Mouse (Mus musculus) embryo, embryonic 10.5 days (tissue): ENCODE data around the gene Zfp408.
"Not testable (repeated sequence)": the region's sequence is repeated elsewhere in the genome, so short reads cannot be mapped to it uniquely, and the experiment has no call there.

ENCODE experiments used
- DNase-seq: peaks from one replicate; pipeline ENCODE4 v3.0.0-alpha.2; 2015; ENCODE audit warnings: low spot score

The Zfp408 gene

DNA sequence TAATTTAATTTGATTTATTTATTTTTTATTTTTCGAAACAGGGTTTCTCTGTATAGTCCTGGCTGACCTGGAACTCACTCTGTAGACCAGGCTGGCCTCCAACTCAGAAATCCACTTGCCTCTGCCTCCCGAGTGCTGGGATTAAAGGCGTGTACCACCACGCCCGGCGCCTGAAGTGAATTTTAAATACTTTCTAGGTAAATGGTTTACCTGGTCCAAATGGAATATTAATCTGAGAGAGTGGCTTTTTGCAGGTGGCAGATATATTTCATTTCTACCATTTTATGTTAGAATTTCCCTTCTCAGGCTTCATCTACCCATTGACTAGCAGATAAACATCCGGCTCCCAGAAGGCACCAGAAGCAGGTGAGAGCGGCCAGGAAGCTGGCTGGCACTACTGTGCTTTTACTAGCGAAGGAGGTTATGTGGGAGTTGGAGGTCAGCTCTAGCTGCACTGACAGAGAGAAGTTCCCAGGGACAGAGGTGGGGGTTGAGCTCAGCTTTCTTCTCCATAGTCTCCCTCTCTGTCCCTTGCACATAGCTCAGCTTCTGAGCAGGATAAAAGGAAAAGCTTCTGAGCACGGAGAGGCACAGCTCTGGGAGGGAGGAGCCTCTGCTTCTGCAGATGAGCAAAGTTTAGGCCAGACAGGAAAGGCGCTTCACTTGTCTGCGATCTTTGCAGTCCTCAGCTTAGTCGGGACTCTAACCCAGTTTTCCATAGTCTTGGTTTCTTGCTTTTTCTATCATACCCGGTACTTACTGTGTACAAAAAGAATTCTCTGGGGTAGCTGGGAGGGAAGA is 2.1 kb upstream of the Zfp408 start:
- no peak for DNase-seq

DNA sequence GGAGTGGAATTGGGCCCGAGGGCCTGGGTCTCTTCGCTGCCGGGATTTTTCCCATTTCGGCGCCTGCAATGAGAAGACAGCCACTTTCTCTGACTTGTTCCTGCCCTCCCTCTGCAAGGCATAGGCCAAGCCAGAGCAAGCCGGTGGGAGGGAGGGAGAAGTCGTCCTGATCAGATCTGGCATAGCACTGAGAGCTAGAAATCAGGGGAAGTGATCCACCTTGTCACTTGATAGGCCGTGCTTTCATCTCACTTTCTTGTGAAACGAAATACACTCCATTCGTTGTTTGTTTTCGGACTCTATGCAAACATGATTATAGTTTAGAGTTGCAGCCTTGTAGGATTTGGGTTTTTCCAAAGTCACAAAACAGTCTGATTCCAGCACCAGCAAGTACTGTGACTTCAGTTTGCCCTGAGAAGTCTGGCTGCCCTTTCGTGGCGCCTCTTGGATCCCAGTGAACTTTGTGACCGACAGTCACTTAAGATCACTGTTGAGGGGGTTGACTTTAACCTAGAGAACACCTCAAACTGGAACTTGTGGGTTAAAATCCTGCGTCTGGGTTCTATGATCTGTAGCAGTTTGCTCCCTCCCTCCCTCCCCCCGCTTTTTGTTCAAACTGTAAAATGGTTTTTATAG is 887 bp upstream of the Zfp408 start:
- DNase-seq: no peak

DNA sequence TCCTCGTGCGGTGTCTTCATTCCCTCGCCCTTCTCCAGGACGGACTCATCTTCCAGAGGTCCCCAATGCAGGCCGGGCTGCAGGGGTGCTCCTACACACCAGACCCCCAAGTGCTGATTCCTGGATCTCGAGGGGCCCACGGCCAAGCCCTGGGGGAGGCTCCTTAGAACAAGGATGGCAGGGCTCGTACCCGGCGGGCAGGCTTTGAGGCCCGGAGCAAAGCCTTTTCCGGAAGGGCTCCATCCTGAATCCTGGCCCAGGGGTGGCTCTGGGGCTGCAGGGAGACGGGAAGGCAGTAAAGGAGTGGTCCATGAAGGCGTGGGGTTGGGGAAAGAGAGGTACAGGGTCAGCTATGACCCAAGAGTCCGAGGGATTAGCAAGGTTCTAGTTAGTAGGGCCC is 439 bp downstream of the Zfp408 start:
- DNase-seq: no peak

DNA sequence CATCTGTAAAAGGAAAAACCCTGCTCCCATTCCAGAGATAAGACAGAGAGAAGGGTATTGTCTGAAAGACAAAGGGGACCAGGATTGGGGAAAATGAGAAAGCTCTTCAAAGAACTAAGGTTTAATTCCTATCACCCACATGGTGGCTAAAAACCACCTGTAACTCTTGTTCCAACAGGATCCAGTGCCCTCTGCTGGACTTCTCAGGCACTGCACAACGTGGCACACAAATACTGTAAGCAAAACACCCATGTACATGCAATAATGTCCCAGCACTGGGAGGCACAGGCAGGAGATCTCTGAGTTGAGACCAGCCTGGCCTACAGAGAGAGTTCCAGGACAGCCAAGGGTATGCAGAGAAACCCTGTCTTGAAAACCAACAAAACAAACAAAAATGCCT is 2.9 kb downstream of the Zfp408 start:
- DNase-seq: peak; percentile 75

DNA sequence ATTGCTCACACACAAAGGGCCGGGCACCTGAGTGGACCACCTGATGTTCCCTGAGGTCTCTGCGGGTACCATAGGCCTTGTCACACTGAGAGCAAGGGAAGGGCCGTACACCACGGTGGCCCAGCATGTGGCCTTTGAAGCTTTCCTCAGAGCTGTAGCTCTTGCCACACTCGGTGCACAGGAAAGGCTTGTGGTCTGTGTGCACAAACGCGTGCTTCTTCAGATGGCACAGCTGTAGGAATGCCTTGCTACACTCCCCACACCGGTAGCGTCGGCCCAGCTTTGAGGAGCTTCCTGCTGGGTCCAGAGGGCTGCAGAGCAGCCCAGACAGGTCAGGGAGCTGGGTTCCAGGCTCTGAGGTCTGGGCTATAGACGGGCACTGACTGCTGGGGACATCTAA is 3.8 kb downstream of the Zfp408 start:
- DNase-seq: no peak

DNA sequence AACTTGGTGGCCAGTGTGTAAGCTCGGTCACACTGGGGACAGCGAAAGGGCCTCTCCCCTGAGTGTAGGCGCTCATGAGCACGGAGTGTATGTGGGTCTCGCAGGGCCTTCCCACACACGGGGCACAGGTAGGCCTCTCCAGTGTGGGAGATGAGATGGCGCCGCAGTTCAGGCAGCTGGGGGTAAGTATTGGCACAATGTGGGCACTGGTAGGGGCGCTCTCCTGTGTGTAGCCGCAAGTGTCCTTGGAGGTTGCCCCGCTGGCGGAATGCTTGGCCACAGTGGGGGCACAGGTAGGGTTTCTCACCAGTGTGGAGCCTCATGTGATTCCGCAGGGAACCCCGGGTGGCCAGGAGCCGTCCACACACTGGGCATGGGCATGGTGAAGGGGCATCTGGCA is 4.2 kb downstream of the Zfp408 start:
- no peak for DNase-seq

DNA sequence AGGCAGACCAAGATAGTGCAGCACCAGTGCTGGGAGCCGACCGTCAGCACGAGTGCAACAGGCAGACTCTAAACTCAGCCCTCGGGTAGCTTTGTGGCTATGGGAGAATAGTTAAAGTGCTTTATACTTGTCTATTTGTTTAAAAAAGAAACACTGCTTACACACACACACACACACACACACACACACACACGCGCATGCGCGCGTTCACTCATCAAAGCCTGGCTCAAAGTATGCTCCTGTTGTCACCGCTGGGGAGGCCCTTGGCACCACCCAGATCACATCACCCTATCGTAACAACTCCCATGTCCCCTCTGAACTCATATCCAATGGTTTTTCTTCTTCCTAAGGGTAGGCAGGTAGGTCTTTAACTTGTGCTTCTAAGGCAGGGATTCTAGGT is 5.6 kb downstream of the Zfp408 start:
- no peak for DNase-seq

DNA sequence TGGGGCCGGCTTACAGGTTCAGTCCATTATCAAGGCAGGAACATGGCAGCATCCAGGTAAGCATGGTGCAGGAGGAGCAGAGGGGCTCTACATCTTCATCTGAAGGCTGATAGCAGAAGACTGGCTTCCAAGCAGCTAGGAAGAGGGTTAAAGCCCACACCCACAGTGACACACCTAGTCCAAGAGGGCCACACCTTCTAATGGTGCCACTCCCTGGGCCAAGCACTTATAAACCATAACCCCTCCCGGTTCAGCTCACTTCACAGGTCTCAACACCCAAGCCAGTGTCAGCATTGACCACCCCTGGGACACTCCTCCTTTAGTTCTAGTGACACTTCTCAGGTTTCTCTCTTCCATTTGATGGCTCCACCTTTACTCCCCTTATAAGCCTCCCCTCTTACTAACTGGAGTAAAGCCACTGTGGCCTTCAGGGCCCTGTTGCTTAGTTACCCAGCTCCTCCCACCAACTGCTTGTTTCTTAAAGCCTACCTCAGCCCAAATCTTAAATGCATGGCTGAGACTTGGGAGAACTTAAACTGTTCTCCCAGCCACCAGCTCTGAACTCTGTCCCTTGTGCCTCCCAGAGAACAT is 6.7 kb downstream of the Zfp408 start:
- DNase-seq: no peak

DNA sequence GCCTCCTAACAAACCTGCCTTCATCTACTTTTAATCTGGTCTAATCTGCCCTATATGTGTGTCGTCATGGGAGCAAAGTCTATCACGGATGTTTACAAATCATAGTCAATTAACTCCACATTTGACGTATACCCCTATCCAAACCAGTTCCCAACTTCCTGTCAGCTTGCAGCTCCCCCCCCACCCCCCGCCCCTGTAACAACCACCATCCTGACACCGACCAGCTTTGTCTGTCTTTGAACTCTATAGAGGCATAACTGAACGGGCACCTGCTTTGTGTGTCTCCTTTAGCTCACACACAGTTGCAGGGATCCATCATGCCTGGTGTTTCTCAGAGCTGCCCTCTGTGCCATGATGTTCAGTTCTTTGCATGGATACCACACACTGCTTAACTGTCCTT is 10.7 kb downstream of the Zfp408 start:
- DNase-seq: no peak

DNA sequence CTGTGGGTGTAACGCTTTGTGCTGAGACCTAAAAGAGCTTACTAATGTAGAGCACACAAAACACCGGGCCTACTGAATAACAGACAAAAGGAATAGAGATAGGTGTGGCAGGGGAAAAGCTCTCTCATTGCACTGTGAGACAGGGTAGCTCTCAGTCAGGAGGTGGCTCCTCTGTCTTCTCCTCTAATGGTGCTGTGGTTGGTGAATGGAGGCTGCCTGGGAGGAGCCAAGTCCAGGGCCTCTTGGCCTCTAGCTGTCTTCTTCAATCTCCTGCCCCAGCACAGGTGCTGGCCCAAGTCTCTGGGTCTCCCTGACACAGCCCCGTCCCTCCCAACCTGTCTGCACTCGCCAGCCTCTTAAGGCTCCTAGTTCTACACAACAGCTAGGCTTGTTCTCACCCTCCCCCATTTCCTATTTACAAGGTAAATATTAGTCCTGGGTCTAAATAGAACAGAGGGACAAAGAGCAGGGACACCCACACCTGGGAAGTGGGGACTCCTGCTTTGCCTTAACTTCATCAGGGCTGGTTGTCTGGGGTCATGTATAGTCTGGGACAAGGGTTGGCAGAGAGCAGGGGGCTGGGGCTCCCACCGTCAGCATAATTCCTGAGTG is 12.8 kb downstream of the Zfp408 start:
- no peak for DNase-seq

DNA sequence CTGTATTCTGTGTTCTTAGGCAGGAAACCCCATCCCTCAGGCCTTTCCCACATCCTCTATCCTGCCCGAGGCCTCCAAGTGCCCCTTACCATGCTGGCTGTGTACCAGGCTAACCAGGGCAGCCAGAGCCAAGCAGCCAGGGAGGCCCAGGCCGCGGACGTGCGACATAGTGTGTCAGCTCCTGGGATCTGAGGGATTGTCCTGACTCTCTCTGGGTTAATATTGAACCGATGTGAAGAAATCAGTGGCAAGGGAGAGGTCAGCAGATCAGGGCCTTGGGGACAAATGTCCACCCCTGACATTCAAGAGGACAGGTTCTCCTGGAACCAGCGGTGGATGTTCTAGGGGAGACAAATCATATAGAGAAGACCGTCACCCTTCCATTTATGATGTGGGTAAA is 13.4 kb downstream of the Zfp408 start, which contains the start of gene F2:
Gene F2, minus strand, starts transcription at position 186 of the 400 bp plus-strand sequence.
- DNase-seq: no peak

DNA sequence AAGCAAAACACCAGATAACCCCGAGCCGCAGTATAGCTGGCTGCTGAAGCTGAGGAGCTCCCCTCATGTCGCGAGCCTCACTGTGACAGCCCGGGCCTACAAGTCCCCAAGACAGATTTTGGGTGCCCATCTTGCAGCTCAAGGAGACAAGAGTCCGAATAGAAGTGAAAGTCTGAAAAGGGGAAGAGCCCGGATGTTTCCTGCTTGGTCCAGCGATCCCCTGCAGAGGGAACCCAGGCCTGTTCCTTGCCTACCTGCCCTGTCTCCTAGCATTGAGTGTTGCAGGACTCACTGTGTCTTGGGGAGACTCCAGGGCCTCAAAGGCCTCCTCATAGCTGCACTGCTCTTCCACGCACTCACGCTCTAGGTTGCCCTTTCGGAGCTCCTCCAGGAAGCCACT is 14.1 kb downstream of the Zfp408 start:
- DNase-seq: no peak

DNA sequence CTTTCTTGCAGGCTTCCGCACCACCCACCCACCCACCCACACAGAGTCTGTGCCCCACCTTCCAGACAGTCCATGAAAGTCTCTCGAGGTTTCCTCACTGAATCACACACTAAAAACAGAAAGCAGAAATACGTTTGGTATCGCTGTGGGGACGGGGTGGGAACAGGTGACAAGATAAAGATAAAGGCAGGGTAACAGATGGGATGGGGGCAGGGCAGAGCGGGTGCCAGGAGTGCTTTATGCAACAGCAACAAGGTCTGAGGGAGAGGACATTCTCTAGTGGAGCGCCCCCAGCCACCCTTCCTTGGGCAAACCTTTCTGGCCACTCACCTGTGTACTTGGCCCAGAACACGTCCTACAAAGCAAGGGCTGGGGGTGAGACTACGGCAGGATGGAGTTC is 14.8 kb downstream of the Zfp408 start:
- DNase-seq: no peak

DNA sequence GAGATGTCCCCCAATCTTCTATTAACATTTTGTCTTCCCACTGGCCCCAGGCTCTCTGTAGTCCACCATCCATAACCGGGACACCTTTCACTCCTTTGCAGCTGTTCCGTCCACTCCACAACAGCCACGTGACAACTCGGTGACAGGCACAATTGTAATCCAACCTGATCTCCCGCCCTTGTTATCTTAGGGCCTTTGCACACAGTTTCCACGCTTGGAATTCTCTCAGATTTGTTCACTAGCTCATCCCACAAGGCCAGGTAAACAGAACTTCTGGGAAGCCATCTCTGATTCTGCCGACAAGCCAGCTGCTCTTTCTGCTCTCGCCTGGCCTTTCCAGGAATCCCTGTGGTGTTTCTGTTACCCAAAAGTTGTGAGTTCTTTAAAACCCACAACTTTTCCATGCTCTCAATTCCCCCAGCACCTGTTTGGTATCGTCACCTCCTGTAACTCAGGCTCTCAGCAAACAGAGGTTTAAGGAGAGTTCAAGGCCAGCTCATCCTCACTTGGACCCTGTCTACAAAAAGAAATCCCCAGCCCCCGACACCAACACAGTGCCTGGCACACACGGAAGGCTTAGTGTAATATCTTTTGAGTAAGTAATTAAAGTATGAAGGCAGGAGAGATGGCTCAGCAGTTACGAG is 16.1 kb downstream of the Zfp408 start:
- no peak for DNase-seq

DNA sequence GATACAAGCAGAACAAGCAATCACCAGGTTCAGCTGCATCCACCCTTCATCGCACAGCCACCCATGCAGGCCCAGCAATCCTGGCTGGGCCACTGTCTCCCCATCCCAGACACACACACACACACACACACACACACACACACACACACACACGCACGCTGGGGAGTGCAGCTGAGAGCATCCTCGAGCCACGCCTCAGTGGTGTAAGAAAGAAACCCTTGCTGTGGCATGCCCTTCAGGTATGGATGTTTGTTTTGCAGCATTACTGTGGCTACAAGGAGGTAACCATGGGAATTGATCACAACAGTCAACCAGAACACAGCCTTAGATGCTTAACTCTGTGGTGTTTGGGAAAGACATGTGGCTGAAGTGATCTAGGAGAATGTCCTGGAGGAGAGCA is 17.3 kb downstream of the Zfp408 start:
- no peak for DNase-seq

DNA sequence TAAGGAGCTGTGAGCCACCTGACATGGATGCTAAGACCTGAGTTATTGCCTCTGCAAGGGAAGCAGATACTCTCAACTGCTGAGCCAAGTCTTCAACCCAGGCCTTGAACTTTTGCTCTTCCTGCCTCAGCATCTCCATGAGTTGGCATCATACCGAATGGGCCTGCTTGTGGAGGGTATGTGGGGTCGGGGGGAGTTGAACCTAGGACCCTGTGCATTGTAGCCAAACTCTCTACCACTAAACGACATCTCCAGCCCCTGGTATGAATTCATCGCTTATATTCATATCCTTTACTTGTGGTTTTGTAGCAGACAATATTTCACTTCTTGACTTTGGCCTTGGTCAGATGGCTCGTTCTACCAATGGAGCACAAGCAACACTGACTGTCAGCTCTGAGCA is 17.8 kb downstream of the Zfp408 start:
- no peak for DNase-seq

DNA sequence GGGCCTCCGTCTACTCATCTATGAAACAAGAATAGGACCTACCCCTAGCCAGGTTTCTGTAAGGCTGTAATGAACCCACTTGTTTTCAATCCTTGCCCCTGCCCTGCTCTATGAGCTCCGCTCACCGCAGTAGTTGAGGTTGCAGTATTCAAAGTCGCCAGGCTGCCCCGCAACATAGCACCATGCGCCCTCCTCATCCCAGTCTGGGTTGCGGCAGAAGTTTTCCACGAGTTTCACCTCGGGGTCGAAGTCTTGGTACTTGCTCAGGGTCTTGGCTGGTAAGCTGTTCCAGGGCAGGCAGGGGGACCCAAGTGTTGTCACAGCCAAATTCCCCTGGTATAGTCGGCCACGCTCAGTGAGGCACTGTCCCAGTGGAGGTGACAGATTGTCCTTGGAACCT is 19.2 kb downstream of the Zfp408 start:
- DNase-seq: no peak

DNA sequence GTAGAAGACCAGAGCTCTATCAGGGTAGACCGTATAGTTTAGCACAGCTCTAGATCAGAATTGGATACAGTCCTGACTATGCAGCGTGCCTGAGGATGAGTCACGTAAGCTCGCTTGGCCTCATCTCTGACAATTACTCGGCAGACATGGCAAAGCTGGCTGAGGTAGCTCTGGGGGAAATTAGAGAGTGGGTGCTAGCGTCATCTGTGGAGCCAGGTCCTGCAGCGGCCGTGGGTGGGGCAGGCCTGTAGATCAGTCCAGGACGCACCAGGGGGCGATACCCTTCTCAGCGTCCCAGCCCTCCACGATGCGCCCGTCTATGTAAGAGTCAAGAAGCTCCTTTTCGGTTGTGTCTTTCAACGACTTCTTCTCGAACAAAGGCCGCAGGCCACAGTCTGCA is 19.9 kb downstream of the Zfp408 start:
- DNase-seq: no peak

DNA sequence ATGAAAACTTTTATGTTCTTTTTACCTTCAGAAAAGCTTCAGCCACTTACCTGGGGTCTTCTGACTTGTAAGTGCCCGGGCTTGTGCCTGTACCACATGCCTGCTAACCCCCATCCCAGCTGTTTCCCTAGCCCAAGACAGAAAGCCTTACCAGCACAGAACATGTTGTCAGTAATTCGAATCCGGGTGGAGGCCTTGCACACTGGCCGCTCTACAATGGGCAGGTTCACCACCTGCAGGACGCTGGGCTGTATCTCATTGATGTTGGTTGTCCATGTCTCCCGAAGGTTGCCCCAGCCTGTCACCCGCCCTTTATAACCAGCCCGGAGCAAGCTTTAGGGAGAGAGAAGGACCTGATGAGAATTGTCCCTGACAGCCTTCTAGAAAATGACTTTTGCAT is 21.4 kb downstream of the Zfp408 start:
- DNase-seq: no peak

DNA sequence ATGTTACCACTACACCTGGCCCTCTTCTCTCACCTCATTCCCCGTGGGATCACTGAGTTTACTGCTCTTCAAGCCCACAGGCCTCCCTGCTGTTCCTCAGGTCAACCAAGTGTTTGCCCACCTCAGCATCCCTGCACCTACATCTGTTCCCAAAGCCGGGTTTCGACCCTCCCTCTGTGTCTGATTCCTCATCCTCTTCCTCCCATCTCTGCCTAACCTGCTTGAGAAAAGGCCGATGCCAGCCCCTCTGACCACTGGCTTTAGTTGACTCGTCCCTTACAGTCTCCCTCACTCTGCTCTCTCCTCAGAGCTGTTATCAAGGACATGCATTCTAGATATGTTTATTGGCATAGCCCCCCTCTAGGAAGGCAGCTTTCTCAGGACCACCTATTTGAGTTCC is 22.1 kb downstream of the Zfp408 start:
- no peak for DNase-seq

DNA sequence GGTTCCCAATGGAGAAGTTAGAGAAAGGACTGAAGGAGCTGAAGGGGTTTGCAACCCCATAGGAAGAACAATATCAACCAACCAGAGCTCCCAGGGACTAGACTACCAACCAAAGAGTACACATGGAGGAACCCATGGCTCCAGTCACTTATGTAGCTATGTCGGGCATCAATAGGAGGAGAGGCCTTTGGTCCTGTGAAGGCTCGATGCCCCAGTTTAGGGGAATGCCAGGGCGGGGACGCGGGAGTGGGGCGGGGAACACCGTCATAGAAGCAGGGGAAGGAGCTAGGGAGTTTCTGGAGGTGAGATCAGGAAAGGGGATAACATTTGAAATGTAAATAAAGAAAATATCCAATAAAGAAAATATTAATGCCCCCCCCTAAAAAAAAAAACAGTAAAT is 26.2 kb downstream of the Zfp408 start:
- DNase-seq: not testable (repeated sequence)

DNA sequence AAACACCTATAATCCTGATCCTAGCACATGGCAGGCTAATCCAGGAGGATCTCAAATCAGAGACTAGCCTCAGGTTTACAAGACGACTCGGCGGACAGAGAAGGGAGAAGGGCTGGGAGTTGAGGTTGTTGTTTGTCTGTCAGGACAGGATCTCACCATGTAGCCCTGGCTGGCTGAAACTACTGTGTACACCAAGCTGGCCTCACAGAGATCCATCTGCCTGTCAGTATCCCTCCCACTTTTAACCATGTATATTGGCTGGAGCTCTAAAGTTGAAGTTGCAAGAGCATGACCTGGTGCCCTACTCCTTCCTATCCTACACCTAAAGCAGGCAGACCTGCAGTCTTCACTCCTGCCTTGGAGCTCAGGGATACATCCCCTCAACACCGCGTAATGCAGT is 27.2 kb downstream of the Zfp408 start:
- no peak for DNase-seq

DNA sequence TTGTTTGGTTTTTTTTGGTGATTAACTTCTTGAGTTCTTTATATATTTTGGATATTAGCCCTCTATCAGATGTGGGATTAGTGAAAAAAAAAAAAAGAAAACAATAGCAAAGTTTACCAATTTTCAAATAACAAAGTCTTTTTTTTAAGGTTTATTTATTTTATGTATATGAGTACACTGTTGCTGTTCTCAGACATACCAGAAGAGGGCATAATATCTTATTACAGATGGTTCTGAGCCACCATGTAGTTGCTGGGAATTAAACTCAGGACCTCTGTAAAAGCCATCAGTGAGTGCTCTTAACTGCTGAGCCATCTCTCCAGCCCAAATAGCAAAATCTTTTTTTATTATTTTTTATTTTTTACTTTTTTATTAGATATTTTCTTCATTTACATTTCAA is 40.2 kb downstream of the Zfp408 start:
- DNase-seq: not testable (repeated sequence)
